Mouse (Mus musculus): ENCODE results near the gene Grwd1.

Gene Grwd1

DNA sequence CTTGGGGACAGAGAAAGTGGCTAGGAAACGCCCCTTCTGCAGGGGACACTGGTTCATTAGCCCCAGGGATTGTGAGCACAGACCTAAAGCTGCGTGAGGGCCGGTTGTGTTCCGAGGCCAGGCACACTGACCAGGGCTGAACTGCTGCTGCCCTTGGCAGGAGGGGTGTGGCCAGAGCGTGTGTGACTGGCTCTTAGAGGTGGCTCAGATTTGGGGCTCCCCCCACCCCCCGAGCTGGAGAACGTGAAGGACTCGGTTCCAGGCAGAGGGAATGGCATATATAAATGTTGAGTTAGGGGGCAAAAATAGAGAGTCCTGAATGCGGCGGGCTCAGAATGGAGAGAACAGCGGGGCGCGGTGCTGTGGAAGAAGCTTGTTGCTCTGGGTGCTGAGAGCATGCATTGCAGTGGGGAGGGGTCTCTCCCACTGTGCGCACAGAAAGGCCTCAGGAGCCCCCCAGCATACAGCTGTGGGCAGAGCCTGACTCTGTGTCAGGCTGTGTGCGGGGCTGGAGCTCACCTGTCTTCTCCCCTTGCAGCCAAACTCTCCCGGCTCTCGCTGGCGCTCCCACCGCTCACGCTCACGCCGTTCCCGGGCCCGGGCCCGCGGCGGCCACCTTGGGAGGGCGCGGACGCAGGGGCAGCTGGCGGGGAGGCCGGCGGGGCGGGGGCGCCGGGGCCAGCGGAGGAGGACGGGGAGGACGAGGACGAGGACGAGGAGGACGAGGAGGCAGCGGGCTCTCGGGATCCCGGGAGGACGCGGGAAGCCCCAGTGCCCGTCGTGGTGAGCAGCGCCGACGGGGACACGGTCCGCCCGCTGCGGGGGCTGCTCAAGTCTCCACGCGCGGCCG, 32.9 kb downstream of the Grwd1 start:
- no peak for DNase-seq

DNA sequence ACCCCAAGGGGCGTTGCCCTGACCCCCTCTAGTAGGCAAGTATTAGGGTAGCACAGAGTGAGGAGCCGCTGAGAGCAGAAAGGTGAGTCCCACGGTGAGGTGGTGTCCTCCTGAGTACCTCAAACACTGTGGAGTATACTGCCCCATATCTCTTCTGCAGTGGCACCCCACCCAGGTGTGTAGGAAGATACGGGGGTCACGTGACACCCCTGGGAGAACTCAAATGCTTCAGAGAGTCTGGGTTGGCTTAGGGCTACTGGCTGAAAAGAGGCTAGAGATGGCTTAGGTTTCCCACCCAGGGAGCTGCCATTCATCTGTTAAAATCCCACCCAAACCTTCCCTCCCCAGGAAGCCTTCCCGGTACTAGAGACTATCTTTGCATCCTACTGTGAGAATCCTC, 33.8 kb downstream of the Grwd1 start:
- DNase-seq, result no peak

DNA sequence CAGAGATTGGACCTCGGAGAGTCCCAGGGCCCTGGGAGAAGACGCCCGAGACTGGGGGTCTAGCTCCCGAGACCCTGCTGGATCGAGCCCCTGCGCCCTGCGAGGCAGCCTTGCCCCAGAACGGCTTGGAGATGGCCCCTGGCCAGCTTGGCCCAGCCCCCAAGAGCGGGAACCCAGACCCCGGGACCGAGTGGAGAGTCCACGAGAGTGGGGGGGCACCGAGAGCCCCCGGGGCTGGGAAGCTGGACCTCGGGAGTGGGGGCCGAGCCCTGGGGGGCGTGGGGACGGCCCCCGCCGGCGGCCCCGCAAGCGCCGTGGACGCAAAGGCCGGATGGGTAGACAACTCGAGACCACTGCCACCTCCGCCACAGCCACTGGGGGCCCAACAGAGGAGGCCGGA, 35.8 kb downstream of the Grwd1 start:
- no peak for DNase-seq

DNA sequence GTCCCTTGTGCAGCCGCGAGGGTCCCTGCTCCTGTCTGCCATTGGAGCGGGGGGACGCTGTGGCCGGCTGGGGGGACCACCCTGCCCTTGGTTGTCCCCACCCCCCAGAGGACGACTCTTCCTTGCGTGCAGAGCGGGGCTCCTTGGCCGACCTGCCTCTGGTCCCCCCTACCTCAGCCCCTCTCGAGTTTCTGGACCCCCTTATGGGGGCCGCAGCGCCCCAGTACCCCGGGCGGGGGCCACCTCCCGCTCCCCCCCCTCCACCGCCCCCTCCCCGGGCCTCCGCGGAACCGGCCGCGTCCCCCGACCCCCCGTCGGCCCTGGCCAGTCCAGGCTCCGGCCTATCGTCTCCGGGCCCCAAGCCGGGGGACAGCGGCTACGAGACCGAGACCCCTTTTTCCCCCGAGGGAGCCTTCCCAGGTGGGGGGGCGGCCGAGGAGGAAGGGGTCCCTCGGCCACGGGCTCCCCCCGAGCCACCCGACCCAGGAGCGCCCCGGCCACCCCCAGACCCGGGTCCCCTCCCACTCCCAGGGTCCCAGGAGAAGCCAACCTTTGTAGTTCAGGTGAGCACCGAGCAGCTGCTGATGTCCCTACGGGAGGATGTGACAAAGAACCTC, 36.7 kb downstream of the Grwd1 start:
- DNase-seq, result no peak

DNA sequence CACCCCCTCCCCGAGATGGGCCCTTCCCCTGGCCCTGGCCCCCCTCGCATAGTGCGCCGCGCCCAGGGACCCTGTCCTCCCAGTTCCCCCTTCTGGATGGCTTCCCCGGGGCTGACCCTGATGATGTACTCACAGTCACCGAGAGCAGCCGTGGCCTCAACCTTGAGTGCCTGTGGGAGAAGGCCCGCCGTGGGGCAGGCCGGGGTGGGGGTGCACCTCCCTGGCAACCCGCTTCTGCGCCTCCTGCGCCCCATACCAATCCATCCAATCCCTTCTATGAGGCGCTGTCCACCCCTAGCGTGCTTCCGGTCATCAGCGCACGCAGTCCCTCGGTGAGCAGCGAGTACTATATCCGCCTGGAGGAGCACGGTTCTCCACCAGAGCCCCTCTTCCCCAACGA, 37.5 kb downstream of the Grwd1 start:
- DNase-seq, result no peak

DNA sequence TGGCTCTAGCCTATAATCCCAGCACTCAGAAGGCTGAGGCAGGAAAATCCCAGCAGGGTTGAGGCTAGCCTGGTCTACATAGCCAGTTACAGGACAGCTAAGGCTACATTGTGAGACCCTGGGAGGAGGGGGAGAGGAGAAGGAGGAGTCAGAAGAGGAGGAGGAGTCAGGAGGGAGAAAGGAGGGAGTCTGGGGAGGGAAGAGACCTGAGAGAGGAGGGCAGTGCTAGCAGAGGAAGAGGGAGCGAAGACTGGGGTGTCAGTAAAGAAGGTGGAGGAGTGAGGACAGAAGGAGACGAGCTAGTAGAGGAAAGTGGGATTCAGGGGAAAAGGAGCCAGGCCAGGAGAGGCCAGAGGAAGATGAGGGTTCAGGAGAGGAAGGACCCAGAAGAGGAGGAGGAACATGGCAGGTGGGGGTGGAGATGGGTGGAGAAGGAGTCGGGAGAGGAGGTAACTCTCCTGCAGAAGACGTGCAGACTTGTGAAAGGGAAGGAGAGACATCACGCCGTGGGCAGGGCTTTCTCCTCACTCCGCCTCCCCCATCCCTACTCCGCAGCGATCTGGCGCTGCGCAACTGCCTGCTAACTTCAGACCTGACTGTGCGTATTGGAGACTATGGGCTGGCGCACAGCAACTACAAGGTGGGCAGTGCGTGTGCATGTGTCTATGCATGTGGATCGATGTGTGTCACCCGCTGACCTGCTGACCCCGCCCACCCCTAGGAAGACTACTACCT, 38.8 kb downstream of the Grwd1 start:
- no peak for DNase-seq

DNA sequence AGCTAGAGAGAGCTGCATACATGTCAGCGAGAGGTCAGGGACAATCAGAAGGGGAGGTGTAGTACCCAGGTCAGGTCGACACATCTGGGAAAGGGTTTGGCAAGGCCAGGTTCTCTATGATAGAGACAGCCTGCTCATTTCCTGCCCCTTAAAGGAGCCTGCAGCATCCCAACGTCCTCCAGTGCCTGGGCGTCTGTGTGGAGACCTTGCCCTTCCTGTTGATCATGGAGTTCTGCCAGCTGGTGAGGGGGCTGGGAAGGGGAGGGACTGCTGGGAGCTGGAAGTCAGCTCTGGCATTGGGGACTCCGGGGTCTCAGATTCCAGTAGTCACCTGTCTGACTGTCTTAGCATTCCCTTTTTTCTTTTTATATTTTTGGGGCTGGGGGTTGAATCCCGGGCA, 40.0 kb downstream of the Grwd1 start:
- DNase-seq, result no peak

DNA sequence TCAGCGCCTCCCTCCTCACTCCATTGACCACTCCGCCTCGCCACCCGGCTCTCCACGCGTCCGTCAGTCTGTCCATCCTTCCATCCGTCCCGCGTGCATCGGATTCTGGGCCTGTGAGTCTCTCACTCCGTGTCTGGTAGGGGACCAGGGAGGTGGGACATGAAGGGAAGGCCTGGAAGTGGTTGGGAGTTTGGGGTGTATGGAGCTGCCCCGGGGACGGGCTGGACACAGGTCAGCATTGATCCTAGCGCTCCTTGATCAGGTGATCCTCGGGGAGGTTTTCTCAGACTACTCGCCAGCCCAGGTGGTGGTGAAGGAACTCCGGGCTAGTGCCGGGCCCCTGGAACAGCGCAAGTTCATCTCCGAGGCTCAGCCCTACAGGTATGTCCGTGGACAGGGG, 43.1 kb downstream of the Grwd1 start:
- no peak for DNase-seq

DNA sequence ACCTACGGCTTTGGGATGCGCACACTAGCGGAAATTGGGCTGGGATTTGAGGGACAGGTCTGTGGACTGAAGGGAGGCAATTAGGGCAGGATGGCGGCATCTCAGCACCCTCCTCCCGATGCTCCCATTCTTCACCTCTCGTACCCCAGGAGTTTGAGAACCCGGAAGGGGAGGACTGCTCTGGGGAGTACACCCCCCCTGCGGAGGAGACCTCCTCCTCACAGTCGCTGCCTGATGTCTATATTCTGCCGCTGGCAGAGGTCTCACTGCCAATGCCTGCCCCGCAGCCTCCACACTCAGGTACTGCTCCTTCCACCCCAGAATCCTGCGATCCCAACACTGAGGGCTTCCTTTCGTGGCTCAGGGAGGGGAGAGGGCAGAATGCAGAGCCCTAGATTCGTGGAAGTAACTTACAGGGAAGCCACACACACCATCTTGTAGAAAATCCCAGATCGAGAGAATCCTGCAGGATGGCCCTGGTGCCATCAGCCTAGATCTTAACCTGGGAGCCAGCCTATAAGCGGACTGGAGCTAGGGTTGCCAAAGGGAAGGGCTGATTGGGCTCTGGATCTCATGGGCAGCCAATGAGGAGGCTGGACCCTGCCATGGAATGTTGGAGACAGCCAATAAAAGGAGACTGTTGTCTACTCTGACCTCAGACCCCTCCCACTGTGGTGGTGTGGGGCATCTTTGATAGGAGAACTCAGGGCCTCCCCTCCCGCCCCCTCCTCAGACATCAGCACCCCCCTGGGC, 43.9 kb downstream of the Grwd1 start:
- no peak for DNase-seq

DNA sequence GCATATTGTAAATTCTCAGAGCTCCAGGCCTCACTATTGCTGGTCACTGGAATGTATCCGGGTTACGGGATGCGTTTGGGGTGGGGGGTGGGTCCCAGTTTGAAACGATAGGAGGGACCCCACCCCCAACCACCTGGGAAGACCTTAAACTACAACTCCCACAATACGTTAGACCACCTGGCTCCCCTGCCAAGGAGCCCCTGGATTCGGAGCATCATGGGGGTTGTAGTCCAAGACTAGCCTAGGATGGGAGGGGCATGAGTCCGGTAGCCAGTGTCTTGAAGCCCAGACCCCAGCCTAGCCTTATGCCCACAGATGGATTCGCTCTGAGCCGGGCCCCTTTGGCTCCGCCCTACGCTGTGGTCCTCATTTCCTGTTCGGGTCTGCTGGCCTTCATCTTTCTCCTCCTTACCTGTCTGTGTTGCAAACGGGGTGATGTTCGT, 44.6 kb downstream of the Grwd1 start:
- no peak for DNase-seq

DNA sequence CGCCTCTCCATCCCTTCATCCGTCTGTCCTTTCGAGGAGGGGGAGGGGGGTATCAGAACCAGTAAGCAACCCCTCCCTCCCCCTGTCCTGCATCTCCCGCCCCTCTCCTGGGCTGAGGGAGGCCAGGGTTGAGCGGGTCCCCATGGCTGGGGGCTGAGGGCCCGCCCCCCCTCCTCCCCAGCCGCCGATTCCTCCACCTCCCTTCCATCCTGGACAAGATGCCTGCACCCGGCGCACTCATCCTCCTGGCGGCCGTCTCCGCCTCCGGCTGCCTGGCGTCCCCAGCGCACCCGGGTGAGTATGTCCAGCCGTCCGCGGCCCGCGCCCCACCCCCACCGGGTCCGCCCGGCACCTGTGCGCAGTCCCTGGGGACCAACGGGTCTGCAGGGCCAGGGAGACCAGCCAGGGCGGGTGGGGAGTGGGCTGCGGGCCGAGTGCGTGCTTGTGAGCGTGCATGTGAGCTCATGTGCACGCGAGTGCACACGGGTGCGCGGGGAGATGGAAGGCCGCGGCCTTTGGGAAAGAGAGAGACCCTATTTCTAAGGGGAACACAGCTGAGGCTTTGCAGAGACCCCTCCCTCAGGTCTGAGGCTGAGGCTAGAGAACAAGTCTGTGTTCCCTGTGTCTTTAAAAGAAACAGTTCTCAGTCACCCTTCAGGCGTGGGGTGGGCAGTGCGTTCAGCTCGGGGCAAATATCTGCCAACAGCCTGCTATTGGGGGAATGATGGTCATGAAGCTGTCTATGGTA, 45.2 kb downstream of the Grwd1 start:
- no peak for DNase-seq

DNA sequence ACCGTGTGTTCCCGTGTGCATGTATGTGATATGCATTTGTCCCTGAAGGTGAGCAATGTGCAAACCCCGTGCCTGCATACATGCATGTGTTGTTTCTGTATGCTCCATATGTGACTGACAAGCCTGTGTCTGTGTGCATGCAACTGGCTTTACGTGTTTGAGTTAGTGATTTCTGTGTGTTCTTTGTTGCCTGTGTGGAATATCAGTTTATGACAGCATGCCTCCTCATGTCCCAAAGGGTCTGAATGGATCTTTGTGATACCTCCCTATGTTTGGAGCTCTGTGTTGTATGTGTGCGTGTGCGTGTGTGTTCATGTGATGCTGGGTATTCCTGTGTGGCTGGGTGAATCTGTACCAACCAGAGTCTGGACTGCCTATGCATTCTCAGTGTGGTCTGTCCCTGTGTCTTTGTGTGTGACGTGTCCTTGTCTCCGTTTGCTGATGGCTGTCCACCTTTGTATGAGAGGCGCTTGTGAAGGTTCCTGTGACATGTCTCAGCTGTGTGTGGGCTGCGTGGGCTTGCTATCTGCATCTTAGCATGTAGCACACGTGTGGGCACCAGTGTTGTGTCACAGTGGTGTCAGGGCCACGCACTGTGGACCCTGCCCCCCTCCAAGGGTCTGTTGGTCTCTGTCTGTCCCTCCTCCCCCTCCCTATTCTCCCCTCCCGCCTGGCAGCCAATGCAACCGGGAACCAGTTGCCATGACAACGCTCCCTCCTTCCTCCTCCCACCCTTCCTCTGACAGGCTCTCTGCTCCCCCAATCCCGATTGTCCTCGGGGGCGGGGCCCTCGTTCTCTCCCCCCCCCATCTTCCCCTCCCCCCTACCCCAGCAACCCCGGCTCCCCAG, 46.0 kb downstream of the Grwd1 start, which contains the start of gene Sult2b1:
Gene Sult2b1, minus strand, starts transcription at position 146 of the 849 bp plus-strand sequence.
- no peak for DNase-seq

DNA sequence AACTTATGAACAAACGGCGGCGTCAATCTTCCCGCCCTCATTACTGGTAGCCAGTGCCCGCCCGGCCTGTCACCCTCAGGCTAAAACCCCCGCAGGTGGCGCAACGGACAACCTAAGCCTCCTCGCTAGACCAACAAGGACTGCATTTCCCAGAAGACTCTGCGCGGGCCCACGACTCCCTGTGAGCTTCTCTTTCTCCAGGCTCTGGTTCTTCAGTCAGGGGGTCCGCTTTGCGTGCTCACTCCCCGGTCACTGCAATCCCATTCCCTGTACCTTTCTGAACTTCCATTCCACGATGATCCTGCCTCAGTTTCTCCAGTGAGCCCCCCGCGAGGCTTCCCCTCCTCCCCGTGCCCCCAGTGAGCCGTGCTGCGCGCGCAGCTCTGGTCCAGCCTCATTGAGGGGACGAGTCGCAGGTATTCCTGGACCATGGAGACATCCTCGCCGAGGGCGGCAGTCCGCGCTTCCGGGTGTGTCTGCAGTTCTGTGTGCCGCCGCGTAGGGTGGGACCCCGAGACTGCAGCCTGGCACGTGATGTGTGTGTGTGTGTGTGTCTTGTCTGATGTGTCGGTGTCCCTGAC, 47.1 kb downstream of the Grwd1 start, which contains the start of gene Lmtk3:
Gene Lmtk3, plus strand, starts transcription at position 228 of the 581 bp plus-strand sequence.
- peak; percentile 61 for DNase-seq

DNA sequence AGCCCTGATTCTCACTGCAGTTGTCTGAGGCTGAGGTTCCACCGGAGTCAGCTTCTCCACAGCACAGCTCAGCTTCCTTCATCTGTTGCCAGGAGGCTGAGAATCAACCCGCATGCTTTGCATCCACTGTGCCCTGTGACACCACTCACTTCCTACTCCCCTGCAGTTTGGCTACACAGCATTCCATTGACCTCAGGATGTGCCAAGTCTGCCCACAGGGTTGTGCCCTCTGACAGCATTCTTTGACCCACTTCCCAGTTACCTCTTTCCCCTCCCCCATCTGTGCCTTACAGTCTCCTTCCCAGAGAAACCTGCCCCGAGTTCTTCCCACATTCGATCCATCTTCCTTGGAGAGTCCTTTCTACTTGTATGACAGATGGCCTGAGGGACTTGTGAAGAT, 48.5 kb downstream of the Grwd1 start:
- DNase-seq, result no peak

DNA sequence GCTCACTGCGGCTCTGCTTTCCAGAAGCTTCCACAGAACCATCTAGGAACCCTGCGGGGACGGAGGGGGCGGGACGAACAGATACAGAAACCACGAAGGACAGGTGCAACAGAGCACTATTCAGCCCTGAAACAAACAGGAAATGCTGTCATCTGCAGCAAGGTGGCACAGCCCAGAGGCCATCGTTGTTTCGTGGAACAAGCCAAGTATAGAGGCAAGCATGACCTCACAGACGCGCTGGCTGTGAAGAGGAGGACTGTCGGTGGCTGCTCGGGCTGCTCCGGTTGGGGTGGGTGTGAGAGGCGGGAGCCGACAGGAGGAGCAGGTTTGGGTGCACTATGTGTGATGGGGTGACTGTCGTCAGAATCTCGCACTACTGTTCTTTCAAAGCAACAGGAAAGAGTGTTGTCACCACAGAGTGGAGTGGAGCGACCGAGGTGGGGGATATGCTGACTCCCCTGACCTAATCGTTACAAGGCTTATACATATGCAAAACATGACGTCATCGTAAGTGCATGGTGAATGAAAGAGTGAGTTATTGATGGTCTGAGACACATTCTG, 51.6 kb downstream of the Grwd1 start:
- peak; percentile 74 for DNase-seq

DNA sequence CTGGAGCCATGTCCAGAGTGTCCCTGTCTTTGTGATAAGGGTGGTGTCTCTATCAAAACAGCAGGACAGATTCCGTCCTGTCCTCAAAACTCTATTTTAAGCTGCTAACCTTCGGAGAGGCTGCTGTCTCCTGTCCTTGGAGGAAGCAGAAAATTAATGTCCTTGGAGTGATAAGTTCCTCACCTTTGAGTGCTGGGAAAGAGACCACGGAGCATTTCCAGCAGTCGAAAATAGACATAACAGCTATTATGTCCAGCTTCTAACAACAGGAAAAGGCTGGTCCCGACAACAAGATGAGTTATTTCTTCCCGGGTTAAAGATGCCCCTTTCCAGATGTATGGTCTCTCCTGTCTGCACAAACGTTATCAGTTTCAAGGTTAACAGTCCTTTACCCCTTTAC, 55.5 kb downstream of the Grwd1 start:
- no peak for DNase-seq
